Mouse (Mus musculus): ENCODE measurements at regions not wholly inside any gene's neighbourhood (a gene's known extent, or its start where the extent isn't known, plus 50 kb on each side); places are given as distances from the start of the nearest gene placed in this dataset.

DNA sequence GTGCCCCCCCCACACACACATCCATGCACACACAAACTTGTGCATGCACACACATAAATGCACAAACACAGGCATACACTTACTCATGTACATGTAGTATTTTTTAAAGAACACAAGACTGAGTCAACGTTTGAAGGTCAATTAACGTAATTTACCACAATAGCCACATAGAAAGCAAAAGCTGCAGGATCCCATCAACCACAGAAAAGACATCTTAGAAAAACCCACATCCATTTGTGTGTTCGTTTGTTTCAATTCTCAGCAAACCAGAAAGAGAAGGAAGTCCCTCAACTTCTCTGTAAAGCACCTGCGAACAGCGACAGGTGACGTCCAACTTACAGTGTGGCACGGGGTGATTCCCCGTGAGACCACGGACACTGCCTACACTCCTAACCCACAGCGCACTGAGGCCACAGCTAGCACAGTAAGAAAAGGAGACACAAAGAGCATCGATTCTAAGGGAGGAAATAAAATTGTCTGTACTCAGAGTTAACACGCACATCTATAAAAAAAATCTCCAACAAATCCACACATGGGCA lies 53.8 kb downstream of the Dio3 start:
- ATAC-seq (replicated peaks; ENCODE audit: low FRiP score, poor library complexity, severe bottlenecking) = no peak

DNA sequence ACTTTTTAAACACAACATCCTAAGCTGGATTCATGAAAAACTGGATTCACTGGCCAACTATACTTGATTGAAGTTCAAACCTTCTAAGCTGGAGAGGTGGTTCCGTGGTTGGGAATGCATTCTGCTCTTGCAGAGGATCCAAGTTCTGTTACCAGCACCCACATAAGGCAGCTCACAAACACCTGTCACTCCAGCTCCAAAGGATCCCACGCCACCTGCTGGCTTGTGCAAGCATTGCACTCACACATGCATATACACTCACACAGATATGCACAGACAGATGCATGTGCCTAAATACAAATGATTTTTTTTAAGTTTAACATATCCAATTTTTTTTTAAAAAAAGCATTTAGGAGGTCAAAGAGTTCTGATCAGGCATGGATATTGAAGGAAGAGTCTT lies 55.7 kb downstream of the Dio3 start:
- no peak for ATAC-seq (replicated peaks; ENCODE audit: low FRiP score, poor library complexity, severe bottlenecking)

DNA sequence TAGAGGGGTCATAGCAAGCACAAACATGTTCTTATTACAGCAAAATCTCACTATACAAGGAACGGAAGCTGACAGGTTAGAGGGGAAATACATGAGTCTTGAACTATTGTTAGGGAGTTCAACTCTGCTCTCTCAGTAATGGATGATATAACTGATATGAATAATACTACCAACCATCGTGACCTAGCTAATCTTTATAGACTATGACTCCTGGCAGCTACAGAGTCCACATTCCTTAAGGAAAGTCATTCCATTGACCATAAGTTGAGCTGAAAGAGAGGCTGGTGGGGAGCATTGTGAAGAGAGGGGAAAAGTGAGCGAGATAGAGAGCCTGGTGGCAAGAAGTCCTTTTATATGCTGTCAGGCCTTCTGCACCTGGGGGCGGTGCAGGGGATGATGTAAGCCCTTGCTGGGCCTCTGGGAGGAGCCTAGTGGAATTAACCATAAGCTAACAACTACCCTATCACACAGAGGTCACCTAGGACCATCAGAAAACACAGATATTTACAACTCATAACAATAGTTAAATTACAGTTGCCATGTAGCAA lies 65.5 kb downstream of the Dio3 start:
- no peak for ATAC-seq (replicated peaks; ENCODE audit: low FRiP score, poor library complexity, severe bottlenecking)

DNA sequence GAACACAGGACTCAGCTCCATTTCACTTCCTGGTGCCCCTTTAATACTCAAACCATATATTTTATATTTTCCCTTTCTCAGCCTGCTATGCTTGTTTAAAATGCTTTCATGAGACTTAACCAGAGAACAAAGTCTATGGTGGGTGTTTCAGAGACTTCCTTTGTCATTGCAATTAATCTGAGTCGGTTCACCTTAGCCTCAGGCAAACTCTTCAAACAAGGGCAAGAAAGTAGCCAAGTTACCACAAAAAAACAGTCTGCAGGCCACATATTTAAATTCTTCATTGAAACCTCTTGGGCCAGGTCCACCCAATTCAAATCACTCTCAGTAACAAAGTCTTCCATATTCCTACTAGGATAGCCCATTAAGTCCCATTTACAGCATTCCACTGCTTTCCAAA lies 70.8 kb downstream of the Dio3 start:
- no peak for ATAC-seq (replicated peaks; ENCODE audit: low FRiP score, poor library complexity, severe bottlenecking)

DNA sequence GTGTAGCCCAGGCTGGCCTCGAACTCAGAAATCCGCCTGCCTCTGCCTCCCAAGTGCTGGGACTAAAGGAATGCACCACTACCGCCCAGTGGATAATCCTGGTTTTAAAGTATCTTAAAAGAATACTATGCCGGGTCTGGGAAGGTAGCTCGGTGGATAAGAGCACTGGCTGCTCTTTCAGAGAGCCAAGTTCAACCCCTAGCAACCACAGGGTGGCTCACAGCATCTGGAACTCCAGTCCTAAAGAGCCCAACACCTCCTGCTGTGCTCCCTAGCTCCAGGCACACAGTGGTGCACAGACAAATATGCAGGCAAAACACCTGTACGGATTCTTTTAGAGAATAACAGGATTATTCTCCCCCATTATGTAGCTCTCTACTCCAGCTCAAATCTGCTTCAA lies 77.0 kb downstream of the Dio3 start:
- ATAC-seq (replicated peaks; ENCODE audit: low FRiP score, poor library complexity, severe bottlenecking) = no peak

DNA sequence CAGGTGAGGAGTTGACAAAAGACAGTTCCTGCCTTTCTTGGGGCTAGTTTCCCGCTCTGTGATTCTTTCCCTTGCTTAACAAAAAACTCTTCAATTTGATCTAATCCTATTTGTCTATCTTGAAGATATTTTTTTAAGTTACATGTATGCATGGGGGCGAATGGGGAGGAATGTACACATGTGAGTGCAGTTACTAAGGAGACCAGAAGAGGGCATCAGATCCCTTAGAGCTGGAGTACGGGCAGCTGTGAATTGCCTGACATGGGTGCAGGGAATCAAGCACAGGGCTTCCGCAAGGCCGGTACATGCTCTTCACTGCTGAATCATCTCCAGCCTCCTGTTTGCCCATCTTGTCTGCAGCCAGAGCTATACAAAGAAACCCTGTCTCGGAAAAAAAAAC lies 79.8 kb upstream of the Ppp2r5c start:
- ATAC-seq (replicated peaks; ENCODE audit: low FRiP score, poor library complexity, severe bottlenecking) = no peak

DNA sequence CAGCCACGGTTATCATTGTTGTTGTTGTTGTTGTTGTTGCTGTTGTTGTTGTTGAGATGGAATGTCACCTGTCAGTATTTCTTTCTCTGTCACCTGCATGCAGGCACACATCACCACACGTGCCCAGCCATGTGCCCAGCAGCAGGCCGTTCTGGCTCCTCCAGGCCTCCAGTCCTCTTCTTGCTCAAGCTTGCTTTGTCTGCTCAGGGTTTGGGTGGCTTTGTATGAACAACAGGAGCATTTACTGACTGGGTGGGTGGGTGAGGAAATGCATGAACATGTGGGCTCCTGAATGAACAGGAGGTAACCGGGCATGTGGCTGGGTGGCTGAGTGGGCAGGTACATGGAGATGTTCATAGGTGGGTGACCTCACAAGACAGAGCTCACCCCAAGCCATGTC lies 79.1 kb upstream of the Ppp2r5c start:
- no peak for ATAC-seq (replicated peaks; ENCODE audit: low FRiP score, poor library complexity, severe bottlenecking)

DNA sequence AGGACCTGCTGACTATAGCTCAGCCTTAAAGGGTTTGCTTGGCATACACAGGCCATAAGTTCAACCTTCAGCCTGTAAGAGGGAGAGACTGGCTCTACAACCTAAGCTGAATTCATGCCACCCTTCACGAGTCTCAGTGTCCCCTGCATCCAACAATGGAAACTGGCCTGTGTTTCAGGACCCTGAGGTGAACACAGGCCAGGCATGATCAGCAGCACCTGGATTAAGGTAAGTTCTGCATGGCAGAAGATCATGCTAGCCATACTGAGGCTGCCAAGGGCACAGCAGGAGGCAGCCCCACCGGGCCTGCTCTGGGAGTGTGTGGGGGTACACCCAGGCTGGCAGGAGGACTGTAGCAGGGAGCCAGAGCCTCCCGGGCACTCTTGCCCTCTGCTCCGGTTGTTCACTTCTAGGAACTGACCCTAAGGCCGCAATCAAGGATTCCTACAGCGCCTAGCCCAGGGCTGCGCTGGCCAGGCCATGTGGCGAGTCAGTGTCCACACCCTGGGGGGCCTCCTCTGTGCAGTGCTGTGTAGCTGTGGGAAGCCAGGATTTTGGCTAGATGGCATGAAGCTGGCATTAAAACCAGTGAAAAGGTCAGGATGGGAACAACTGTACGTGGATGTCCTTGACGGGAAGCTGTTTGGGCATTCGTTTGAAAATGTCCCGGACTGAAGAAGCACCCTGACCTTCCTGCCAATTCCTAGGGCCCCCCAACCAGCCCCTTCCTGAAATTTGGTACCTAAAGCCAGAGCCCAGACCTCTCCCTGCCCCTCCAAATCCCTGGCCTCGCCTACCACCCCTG lies 74.8 kb upstream of the Ppp2r5c start:
- ATAC-seq (replicated peaks; ENCODE audit: low FRiP score, poor library complexity, severe bottlenecking) = no peak

DNA sequence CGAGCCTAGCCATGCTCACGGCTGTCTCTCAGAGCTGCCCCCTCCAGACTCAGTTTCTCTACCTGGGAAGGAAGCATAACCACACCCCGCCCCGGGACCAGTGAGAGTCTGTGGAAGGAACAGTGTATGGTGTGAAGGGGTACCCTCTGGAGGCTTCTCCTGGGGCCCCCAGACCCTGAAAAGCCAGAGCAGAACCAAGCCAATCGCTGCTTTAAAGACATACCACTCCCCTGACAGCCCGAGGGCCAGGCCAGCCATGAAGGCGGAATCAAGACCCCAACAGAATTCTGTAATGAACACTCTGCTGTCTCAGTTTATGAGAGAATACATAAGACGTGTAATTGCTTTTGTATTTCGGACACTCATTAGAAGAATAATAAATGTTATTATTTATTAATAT lies 73.9 kb upstream of the Ppp2r5c start:
- ATAC-seq (replicated peaks; ENCODE audit: low FRiP score, poor library complexity, severe bottlenecking) = no peak

DNA sequence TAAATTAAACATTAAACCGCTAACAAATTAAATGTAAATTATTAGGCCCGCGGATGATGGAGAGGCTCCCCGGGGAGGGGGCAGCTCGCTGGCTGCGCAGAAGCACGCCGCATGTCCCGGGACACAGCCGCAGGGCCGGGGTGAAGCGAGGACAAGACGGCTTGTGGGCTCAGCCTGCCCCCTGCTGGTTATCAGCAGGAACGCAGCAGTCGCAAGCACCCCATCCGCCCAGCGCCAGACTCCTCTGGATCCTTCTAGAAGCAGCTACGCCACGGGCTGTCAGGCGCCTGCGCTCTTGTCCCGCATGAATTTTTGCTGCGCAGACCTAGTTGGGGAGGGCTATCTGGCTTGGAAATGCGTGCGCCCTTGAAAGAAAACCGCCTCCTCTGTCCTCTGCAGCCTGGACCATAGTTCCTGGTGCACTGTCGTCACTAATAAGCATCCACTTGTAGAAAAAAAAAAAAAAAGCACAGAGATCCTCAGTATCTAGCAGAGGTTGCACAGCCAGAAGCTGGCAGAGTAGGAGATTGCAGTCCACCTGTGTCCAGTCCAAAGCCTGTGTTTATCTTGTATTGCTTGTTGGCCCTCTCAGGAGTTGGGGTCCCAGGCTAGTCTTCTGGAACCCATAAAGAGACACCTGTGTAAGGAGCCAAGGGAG lies 73.4 kb upstream of the Ppp2r5c start:
- peak; percentile 82 for ATAC-seq (replicated peaks; ENCODE audit: low FRiP score, poor library complexity, severe bottlenecking)

DNA sequence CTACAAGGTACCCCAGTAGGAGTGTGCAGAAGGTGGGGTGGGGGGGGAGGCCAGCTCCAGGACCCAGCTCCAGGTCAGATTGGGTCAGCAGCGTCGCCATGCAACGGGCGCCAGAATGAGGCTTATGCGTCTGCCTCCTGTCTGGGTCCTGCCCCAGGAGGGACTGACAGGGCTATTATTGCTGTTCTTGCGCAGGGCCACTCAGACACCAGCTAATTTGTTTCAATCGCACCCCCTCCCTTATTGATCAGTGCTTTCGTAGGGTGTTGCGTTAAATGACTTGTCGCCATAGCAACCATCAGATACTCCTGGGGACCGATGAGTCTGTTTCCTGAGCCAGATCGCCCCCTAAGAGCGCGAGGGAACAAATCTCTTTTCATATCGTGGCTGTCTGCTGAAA lies 71.8 kb upstream of the Ppp2r5c start:
- ATAC-seq (replicated peaks; ENCODE audit: low FRiP score, poor library complexity, severe bottlenecking) = no peak

DNA sequence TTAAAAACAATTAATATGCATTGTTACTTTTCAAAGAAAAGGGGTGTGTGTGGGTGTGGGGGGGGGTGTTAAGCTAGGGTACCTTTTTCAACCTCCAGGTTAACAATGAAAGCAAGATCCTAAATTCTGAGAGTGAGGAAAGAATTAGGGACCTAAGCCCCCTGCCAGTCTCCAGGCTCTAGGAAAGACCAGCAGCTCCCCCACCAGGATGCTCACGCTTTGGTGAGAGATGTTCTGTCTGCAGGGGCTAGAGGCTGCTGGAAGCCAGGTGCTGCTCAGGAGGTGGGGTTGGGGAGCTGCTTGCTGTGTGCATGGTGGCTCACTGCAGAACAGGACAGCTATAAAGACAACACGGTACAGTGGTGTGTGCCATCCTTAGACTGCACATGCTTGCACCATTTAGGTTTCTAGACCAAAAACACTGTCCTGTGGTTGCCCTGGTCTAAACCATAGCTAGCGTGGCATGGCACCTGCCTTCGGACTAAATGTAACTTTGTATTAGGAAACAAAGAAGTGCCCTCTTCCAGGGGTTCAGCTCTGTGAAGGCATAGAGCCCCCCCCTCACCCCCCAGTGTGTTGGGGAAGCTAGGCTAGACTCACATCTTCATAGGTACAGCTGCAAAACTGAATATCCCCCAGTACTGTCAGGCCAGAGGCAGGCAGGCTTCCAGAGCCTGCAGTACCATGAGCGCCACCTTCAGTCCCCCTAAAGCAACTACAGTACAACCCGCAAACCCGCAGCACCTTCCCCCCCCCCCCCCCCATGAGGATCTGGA lies 70.7 kb upstream of the Ppp2r5c start:
- no peak for ATAC-seq (replicated peaks; ENCODE audit: low FRiP score, poor library complexity, severe bottlenecking)

DNA sequence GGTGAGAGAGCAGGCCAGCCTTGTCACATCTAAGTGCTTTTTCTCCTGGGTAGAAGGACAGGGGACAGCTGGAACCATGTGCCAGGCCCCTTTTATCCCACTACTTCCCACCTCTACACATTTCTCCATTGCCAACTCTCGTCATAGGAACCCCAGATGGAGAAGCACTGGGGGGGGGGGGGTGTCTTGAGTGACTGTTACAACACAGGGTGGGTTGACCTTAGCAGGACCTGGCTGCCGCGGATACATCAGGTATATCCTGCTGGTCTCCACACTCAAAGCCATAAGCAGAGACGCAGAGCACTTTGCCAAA lies 70.1 kb upstream of the Ppp2r5c start:
- no peak for ATAC-seq (replicated peaks; ENCODE audit: low FRiP score, poor library complexity, severe bottlenecking)

DNA sequence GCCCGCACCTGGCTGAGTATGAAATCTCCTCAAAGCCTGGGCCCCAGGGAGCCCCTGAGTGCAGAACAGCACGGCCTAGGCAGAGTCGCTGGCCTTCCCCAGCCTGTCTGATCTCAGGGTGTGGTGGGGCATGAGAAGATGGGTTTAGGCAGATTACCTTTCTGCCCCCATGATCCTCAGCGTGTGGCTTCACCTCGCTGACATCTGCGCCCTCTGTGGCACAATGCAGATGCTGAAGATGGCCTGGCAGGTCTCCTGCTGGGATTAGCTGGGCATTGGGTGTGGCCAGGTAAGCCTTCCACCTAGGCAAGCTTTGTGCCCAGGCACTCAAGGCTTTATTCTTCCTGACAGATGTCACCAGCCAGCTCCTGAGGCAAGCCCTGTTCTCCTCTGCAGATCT lies 69.6 kb upstream of the Ppp2r5c start:
- ATAC-seq (replicated peaks; ENCODE audit: low FRiP score, poor library complexity, severe bottlenecking) = no peak

DNA sequence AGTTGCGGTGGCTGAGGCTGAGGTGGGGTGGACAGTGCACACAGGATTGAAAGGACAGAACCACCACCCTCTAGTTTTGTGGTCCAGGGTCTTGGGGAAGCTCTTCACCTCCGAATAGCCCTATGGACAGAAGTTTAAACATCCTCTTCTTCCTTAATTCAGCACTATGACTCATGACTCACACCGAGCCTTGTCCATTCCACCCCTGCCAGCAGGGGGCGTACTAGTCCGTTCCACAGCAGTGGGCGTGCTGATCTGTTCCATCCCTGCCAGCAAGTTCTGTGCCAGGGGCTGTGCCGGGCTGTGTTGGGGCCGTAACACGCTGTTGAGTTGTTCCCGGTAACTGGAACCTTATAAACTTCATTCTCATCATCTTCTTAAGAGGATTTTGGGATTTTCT lies 69.2 kb upstream of the Ppp2r5c start:
- no peak for ATAC-seq (replicated peaks; ENCODE audit: low FRiP score, poor library complexity, severe bottlenecking)

DNA sequence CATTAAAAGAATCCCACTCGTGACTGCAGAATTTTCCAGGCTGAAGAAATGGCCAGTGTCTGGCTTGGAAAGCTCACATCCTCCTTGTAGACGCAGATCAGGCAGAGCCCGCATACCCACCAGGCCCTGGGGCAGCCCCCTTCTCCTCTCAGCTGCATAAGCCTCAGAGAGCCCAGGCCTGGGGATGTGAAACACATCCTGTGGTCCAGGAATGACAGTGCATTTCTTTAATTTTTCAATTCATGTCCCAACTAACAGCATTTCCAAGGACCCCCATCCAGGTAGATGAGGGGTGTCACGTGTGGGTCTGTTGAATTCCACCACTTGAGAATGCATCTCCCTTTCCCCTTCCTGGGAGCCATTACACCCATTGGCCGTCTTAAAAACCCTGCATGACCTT lies 68.6 kb upstream of the Ppp2r5c start:
- ATAC-seq (replicated peaks; ENCODE audit: low FRiP score, poor library complexity, severe bottlenecking) = no peak

DNA sequence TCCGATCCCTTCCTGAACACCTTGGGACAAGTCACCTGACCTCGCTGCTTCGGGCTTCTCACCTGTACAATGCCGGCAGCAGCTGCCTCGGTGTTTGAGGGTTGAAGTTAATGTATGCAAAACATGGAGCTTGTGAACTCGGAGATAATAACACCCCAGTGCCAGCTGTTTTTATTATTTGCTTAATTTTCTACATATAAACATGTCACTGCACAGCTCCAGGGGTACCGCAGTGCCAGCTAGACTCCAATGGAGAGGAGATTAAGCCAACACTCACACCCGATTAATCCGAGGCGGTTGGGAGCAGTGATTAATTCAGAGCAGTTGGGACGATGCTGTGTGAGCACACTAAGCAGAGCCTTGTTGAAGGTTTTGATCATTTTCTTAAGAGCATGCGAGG lies 67.2 kb upstream of the Ppp2r5c start:
- ATAC-seq (replicated peaks; ENCODE audit: low FRiP score, poor library complexity, severe bottlenecking) = no peak

DNA sequence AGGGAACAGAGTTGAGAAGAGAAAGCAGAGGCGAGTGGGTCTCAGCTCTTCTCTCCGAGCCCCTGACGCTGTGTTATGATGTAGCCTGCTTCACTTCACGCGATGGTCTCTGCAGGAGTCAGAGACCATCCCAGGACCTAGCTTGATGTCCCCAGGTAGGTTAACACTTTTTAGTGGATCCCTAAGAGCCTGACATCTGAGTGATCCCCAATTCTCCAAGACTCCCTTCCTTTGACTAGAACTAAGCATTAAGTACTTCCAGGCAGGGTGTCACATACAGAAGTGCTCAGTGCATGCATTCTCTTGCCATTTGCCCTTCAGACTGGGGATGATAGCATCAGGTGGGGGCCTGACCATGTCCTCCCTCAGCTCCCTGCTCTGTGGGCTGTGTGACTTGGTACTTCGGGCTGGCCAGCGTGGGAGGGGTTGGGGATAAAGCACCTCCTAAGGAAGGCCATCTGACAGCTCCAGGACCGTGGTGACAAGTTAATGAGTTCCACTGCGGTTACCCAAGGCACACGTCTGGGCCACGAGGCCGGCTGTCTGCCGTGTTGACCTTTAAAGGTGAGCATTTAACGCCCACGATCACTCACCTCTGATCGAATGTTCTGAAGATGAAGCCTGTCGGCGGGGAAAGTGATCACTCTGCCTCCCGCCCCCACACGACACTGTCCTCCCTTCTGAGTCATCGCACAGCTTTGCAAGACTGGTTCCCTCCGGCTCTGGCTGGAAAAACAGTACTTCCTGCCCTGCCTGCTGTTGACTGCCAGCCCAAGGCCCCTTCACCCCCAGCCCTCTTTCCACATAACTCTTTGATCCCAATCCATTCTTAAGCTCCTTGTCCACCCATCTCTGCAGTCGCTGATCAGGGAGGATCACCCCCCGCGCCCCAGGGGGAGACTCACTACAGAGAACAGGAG lies 65.8 kb upstream of the Ppp2r5c start:
- ATAC-seq (replicated peaks; ENCODE audit: low FRiP score, poor library complexity, severe bottlenecking) = no peak

DNA sequence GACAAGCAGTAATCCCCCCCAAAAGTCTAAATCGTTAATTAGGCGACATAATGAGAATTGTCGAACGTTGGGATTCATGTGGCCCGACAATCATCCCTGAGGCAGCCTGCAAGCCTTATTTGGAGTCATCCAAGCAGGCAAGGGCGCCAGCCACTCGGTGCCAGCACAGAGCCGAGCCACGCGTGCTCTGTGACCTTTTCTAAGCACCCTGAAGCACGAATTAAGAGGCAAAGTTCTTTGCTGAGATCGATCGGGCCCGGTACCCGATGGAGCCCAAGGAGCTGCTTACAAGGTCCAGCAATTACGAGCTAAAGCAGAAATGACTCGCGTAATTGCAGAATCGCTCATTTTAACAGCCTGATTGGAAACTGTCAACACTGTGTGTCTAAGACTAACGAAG lies 61.9 kb upstream of the Ppp2r5c start:
- ATAC-seq (replicated peaks; ENCODE audit: low FRiP score, poor library complexity, severe bottlenecking) = no peak
